Mouse (Mus musculus): ENCODE data around the gene Kcnh4.

Gene Kcnh4

DNA sequence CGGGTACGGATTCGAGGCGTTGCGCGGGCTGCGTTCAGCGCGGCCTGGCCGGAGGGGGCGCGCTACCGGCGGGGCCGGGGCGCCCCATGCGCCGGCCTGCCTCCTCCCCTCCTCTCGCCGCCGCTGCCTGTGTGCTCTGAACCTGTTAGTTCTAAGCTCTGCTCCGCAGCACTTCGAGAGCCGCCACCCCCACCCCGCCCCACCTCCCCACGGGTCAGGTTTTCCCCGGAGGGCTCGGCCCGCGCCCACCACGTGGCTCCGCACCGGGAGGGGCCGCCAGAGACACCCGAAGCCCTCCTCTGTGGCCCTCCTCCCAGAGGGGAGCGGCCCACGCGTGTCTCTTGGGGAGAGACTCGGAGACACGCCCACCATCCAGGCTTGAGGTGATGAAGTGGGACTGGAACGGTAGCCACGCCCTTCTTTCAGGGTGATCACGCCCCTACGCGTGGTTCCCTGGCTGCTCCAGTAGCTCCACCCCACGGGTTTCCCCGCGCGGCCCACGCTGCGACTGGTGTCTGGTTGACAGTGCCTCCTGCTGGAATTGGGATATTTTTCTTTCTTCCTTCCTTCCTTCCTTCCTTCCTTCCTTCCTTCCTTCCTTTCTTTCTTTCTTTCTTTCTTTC is at the start of gene Kcnh4:
Kcnh4 (minus strand) TSS at position 332 of the 623 bp plus-strand sequence.
- no peak for DNase-seq (ENCODE audit: low spot score)

DNA sequence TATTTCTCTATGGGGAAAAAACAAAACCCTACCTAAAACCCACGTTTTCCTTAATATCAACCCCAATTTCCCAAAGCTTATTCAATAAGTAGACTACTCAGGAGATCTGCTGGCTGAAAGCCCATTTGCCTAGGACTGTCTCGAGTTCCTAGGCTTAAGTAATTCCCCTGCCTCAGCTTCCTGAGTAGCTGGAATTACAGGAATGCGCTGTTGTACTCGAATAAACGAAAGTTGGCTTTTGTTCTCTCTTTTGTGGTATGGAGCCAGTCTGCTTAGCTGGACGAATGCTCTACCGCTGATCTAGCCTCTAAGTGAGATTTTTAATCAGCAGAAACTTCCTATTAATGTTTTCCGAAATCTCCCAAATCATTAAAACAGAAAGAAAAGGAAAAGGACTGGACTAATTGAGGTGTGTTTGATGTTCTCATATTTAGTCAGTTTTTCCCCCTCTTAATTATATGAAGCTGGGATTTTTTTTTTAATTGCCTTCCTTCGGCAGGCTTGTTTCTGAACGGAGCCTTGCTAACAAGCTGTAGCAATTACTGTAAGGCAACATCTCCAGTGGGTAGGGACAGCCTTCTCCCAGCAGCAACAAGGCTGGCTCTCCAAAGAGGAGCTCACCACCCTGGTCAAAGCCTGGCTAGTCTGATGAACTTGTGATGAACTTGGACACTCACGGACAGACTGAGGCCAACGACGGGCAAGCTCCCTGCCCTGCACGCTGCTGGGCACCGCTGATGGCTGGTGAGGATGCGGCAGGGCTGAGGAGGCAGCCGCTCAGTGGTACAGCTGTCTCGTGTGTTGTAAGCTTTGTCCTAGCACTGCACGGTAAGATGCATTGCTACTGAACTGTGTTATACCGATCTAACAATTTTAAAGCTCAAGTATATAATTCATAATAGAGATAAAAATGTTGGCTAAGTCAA is 46.9 kb upstream of the Kcnh4 start:
- no peak for DNase-seq (ENCODE audit: low spot score)

DNA sequence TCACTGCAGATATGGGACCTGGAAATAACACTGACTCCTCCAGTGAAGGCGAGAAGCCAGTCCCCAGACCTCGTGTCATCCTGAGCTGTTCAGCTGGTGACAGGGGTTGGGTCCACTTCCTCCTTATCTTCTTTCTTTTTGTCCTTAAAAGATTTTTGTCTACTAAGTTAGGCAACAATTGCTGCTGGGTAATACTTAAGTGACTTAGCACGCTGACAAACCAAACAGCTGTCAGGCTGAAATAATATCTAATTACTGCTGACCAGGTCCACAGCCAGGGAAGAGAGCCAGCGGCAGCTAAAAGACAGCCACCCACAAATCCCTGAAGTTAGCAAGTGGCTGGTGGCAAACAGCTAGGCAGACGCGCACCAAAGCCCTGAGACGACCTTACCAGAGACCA is 45.8 kb upstream of the Kcnh4 start:
- no peak for DNase-seq (ENCODE audit: low spot score)

DNA sequence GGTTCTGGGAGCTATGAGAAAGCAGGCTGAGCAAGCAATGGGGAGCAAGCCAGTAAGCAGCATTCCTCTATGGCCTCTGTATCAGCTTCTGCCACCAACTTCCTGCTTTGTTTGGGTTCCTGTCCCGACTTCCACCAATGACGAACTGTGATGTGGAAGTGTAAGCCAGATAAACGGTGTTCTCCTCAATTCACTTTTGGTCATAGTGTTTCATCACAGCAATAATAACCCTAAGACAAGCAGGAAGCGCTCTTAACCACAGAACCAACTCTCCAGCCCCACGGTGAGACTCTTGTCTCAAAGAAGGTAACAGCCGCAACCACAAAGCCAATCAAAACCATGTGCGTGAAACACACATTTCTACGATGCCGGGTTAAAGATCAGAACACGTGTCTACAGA is 44.7 kb upstream of the Kcnh4 start:
- no peak for DNase-seq (ENCODE audit: low spot score)

DNA sequence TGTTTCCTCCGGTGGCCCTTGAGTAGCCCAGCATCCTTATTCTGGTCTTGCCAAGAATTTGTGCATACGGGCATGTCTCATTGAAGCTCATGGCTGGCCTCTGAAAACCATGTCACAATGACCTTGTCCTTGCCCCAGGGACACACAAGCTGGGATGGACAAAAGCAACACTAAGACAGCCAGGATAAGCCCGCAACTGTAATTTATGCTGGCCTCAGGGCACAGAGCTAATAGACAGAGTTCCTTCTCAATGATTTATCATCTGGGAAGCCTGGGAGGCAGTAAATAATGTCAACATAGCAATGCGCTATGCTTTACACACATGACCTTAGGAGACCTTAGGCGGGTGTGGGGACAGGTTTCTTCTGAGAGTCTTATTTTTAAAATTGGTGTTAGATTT is 39.7 kb upstream of the Kcnh4 start:
- DNase-seq (ENCODE audit: low spot score): no peak

DNA sequence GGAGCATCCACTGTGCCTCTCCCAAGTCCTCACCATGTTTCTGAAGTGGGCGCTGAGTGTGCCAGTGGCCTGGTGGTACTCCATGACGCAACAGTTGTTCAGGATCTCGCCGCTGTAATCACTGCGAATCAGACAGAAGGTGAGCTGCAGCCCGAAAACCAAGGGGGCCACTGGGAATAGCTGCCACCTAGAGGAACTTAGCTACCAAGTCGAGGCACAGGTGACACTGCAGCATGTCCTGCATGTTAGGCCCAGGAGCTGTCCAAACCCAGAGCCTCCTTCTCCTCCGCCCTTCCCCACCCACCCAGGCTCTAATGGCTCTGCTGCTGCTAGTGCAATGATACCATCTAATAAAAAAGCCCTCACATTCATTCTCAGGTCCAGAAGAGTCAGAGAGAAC is 36.8 kb upstream of the Kcnh4 start:
- no peak for DNase-seq (ENCODE audit: low spot score)

DNA sequence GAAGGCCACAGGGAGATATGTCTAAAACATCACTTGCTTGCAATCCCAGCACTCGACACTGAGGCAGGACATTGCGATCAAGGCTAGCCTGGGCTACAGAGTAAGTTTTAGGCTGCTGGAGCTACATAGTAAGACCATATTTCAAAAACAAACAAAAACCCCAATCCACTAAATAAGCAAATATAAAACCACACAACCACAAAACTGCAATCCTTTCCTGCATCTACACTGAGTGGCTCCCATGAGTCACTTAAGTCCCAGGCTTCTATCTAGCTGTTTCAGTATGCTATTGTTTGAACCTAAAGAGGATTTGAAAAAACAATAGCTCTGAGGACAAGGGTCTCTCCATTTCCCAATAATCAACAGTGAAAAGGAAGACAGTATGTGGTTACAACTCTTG is 35.6 kb upstream of the Kcnh4 start:
- no peak for DNase-seq (ENCODE audit: low spot score)

DNA sequence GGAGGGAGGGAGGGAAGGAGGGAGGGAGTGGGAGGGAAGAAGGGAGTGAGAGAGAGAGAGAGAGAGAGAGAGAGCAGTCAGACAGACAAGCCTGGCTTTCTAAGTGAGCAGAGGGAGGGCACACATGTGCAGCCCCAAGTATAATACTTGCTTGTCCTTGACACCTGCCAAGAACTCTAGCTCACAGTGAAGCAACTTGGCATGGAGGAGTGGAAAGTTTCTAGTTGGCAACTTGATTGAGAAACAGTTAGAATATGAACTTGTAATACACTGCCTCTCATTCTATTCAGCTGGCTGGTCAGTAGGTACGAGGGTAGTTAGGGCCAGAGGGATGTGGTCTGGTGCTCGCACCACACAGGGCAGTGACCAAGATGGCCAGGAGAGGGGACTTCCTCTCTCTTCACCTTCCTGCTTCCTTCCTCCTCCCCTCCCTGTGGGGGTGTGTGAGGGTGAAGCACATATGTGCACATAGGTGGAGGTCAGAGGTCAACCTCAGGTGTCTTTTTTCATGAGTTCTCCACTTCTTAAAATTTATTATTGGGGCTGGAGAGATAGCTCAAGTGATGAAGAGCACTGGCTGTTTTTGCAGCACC is 31.8 kb upstream of the Kcnh4 start:
- DNase-seq (ENCODE audit: low spot score): peak; percentile 88

DNA sequence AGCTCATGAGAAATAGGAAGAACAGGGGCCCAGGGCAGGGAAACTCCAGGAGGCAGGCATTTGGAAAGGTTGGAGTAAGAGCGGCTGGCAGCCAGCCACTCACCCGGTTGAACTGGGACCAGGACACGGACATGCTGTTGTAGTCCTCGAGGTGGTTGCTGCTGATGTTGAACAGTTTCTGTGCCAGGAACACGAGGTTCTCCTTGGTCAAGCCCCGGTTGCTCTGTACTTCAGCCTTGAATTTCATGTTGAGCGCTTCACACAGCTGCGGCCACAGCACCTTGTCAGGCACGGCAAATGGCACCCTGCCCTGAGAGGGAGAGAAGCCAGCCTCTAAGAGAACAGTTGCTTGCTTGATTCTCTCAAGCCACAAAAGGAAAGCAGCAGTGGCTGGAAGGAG is 30.9 kb upstream of the Kcnh4 start:
- peak; percentile 79 for DNase-seq (ENCODE audit: low spot score)

DNA sequence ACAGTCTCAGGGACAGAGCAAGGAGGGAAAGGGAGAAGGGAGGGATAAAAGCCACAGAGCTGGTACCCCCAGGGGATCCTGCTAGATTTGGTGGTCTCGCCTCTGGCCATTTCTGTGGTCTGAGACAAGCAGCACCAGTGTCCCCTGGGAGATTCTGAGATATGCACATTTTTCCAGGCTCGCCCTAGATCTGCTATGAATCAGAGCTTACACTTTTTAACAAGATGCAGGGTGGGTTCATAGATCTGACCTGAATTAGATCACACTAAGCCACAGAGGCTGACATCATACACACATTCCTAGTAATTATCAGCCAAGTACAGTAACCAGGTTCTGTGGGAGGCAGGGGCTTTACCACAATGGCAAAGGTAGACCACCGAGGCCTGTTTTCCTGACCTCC is 30.0 kb upstream of the Kcnh4 start:
- DNase-seq (ENCODE audit: low spot score): no peak

DNA sequence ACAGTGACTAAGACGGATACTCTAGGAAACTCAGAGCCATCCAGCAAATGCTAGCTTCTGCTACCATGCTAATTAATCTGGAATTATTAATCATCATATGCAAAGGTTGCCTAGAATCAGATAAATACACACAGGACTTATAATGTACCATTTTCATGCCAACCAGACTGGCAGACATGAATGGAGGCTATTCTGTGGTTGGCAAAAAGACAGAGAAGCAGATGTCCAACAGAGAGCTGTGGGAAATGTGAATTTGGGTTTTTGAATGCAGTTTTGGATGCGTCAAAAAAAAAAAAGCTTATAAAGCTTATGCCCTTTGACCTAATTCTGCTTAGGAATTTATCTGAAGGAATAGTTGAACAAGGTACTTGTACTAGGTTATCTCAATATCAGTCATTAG is 26.0 kb upstream of the Kcnh4 start:
- no peak for DNase-seq (ENCODE audit: low spot score)

DNA sequence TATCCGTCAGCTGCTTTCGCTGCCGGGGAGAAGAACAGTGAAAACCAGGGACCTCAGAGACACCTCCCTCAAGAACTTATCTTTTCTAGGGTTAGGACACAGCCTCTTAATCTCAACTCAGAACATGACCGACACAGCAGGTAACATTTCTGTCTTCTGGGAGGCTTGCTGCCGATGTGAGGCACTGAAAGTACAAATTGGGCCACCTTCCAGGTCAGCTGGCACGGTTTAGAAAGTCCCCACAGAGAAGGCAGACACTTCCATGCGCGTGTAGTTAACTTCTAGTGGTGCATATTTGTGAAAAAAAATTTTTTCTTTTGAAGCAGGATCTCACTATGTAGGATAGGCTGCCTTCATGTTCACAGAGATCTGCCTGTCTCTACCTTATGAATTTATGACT is 24.5 kb upstream of the Kcnh4 start:
- DNase-seq (ENCODE audit: low spot score): no peak

DNA sequence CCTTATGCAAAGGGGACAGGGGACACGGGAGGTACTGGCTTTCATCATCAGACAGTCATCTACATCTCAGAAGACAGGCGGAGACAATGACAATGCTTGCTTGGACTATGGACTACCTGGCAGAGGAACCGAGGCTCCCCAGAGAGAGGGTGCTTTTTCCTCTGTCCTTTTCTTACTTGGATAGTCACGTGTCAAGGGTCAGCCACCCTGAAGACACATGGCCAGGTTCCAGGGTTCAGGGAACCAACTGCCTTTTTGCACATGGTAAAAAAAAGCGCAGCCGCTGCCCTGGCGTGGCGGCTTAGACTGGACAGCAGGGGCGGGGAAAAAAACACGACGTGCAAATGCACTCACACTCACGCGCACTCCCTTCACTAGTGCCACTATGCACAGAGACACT is 22.8 kb upstream of the Kcnh4 start:
- no peak for DNase-seq (ENCODE audit: low spot score)

DNA sequence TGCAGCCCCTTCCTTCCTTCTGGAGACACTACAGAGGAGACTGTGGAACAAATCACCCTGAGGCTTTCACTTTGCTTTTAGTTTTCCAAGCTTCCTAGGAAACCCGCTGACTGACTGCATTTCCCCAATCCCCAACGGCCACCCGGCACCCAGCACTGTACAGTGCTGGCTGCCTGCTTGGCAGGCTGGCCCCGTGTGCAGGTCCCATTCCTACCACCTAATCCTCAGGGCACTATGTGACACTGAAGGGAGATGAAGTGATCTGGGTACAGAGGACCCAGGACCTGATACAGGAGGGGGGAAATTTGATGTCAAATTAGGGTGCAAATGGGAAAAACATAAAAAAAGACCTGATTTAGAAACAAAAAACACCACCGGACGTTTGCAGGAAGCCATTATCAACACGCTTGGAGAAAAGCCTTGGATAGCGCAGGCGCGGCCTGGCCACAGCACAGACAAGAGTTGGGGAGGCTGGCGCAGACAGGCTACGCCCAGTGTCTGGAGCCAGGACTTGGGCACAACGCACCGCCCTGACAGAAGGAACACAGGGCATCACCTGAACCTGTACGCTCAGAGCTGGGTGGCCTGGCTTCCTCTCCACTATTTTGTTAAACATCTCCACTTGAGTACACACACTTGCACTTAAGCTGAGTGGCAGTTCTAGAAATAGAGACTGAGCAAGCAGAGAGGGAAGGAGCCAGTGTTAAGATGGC is 22.2 kb upstream of the Kcnh4 start:
- no peak for DNase-seq (ENCODE audit: low spot score)

DNA sequence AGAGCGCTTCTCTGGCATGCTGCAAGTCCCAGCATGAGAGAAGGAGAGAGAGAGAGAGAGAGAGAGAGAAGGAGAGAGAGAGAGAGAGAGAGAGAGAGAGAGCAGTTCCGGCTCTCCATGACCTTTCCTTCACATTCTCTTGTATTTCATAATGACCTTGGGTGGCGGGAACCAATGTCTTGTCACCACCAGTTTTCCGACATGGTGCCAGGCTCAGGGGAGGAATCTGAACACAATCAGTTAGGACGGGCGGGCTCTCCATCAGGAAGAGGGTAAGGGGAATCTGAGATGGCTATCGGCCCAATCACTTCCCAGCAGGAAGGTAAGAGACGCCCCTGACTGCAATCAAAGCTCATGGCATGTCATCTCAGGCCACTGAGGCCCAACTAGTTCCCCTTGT is 20.5 kb upstream of the Kcnh4 start:
- no peak for DNase-seq (ENCODE audit: low spot score)

DNA sequence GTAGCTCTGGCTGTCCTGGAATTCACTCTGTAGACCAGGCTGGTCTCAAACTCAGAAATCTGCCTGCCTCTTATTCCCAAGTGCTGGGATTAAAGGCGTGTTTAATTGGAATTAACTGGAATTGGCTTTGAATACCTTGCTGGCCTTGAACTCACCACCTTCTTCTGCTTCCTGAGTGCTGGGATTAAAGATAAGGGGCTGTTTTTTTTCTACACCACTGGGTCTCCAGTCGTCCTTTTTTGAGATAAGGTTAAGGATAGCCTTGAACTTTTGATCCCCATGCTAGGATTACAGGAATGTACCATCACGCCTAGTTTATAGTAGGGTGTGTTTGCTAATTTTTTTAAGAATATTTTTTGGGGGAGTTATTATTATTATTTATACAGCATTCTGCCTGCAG is 18.3 kb upstream of the Kcnh4 start:
- no peak for DNase-seq (ENCODE audit: low spot score)

DNA sequence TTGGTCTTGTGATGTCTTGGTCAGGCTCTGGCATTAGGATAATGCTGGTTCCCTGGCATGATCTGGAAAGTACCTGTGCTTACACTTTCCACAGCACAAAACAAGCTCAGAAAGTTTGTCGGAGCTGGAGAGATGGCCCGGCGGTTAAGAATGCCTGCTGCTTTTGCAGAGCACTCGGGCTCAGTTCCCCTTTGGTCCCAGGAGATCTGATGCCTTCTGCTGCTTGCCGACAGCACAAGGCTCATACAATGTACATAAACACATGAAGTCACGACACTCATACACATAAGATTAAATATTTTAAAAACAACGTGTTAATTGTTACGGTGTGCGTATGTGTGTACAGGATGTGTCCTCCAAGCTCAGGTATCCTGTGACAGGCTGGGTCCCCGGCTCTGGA is 16.2 kb upstream of the Kcnh4 start:
- no peak for DNase-seq (ENCODE audit: low spot score)

DNA sequence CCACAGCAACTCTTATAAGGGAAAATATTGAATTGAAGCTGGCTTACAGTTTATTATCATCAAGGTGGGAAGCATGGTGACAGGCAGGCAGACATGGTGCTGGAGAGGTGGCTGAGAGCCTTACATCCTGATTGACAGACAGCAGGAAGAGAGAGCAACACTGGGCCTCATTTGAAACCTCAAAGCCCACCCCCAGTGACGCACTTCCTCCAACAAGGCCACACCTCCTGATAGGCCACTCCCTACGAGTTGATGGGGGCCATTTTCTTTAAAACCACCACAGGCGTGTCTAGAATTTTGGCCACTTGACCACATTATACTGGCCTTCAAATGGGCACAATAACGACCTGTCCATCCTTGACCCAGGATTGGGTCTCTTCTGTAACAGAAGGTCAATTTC is 14.5 kb upstream of the Kcnh4 start:
- DNase-seq (ENCODE audit: low spot score): no peak

DNA sequence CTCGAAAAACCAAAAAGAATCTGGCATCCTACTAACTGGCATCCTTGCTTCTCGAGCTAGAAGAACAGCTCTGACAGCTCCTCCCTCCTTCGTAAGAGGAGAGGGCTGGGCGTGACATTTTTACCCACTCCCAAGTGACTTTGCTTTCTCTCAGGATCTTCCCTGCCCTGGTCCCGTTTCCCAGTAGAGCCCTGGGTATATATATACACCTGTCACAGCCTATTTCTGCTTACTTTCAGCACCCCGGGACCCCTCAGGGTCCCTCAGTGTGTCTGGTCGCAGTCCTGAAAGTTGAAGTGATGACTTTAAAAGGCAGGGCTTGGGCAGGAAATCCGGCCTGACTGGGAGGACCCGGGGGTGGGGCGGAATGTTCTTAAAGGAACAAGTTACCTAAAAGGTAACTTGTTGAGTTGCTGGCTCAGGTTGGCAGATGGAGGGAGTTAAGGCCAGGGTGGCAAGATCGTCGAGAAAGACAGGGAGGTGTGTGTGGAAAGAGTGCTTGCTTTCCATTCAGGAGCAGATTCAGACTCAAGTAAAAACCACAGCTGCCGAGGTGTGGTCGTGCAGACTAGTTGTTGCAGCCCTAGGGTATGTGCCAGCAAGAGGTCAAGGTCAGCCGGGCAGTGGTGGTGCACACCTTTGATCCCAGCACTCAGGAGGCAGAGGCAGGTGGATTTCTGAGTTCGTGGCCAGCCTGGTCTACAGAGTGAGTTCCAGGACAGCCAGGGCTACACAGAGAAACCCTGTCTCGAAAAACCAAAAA is 11.1 kb upstream of the Kcnh4 start, which contains the start of gene Ghdc:
Ghdc (minus strand) TSS at position 312 of the 763 bp plus-strand sequence.
- peak; percentile 81 for DNase-seq (ENCODE audit: low spot score)

DNA sequence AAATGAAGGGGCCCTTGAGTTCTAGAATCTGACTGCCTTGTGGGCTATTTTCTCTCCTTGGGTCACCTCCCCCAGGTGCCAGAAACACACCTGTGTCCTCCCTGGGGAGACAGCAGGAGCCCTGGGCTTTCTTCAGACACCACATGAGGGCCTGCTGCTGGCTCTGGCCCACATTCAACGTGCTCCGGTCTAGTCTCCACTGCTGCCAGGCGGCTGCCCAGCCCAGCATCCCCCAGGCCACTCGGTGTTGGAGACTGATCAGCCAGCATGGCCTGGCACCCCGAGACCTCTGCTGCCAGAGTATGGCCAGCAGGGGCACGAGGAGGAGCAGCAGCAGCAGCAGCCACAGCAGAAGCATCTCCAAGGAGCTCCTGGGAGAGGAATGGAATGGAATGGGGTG is 10.2 kb upstream of the Kcnh4 start:
- DNase-seq (ENCODE audit: low spot score): no peak

DNA sequence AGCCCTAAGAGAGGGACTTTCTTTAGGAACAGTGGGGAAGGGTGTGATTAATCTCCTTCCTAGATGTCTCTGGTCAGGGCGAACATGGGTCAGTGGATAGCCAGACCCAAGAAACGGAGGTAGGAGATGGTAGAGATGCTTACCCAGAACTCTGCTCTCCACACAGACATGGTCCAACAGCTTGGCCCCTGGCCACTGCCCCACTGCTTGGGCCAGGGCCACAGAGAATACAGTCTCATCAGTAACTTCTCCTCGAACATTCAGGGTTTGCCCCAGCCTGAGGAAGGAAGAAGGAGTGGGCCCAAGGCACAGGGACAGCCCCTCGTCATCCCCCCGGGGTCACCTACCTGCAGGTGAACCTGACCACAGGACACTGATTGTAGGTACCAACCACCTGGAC is 8.1 kb upstream of the Kcnh4 start:
- DNase-seq (ENCODE audit: low spot score): no peak

DNA sequence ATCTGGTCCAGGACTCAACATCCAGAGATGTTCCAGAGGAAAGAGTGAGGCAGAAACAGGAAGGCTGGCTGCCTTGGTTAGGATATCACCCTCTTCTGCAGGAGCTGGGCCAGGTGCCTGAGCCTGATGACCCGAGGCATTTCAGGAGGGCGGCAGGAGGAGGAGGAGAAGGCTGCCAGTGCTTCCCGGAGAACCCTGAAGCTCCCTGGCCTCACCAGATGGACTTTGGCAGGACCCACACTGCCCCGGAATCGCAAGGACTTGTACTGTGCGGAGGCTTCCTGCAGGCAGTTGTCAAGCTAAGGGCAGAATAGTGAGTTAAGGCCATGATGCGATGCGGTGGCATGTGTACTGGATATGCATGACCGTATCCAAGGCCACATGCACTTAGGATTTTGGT is 7.0 kb upstream of the Kcnh4 start:
- no peak for DNase-seq (ENCODE audit: low spot score)

Measured in adipocyte (in vitro differentiated cells).